Mouse (Mus musculus): Measurements from ENCODE around the gene Itgav.
"Not testable (repeated sequence)": the region's sequence is repeated elsewhere in the genome, so short reads cannot be mapped to it uniquely, and the experiment has no call there.

Itgav gene

DNA sequence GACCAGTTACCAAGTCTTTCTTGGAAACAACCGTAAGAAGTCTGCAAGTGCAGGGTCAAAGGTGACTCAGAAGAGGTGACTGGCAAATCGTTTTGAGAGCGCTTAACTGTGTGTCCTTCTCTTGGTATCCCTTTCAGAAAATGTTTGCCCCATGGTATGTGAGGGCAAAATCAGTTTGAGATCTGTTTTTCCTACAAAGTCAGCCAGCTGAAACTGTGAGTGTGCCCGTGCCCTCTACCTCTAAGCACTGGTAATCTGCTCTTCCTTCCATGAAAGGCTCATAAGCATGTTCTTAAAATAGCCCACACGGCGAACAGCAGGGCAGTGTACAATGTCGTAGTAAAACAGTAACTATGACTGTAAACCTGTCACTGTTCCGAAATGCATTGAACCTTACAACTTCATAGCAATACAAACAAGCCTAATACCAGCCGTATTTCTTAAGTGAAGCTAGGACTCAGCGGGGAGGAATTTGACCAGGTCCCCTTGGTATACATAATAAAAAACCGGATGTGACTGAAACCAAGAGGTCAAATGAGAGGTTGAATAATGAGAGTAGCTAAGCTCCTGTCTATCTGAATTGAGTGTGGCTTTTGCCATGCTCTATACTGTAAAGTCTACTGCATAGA lies 14.2 kb upstream of the Itgav start:
- ATAC-seq (ENCODE audit: low TSS enrichment) = no peak

DNA sequence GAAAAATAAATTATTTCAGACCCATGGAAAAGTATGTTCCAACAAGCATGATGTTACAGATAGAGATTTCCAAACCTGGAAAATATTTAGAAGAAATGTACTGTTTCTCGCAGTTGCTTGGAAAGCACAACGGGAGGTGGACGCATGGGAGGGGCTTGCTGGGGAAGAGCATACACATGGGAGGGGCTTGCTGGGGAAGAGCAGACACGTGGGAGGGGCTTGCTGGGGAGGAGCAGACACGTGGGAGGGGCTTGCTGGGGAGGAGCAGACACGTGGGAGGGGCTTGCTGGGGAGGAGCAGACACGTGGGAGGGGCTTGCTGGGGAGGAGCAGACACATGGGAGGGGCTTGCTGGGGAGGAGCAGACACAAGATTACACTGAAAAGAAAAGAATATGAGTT lies 10.9 kb upstream of the Itgav start:
- not testable (repeated sequence) for ATAC-seq (ENCODE audit: low TSS enrichment)

DNA sequence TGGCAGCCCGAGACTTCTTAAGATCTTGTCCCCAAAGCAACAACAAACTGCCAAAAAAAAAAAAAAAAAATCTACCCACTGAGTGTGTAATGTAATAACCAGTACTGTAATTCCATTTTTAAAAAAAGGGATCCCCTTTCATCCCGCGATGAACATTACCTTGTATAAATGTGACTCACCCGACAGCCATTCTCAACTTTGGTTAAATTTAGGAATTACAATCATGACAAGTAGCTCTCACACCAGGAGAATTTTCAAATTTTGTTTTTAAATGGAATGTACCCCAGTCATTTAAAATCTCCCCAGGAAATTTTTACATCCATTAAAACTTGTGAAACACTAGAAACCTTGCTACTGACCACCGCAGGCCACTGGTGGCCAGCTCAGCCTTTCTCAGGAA lies 10.3 kb upstream of the Itgav start:
- ATAC-seq (ENCODE audit: low TSS enrichment) = no peak

DNA sequence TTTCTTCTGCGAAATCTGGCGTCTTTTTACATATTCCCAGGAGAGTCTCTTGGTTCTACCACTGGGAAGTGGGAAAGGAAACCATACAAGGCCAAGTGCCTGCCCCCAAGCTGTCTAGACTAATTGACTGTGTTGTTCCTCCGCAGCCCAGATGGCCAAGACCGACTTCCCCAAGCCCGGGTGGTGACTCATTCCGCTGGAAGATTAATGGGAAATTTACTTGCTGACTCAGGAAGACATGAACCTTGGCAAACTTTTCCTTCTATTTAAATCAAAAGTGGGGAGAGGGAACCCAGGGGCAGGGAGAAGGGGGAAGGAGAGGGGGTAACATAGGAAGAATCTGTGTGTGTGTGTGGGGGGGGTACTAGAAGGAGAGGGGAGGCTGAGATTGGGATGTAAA lies 9.4 kb upstream of the Itgav start:
- peak; percentile 76 for ATAC-seq (ENCODE audit: low TSS enrichment)

DNA sequence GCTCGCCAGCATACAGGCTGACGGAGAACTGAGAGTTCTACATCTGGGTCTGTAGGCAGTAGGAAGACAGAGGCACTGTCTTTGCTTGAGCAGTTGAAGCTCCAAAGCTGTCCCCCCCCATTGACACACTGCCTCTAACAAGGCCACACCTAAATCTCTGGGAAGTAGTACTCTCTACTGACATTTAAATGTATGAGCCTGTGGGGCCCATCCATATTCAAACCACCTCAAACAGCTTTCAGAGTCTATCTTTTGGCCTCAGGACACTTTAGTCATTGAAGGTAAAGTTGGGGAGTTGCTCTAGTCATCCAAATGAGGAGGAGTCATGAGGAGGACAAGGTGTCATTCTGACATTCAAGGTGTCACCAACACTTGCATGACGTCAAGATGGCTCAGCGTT lies 5.9 kb upstream of the Itgav start:
- ATAC-seq (ENCODE audit: low TSS enrichment) = no peak; the same call in 1 of the 2 replicates

DNA sequence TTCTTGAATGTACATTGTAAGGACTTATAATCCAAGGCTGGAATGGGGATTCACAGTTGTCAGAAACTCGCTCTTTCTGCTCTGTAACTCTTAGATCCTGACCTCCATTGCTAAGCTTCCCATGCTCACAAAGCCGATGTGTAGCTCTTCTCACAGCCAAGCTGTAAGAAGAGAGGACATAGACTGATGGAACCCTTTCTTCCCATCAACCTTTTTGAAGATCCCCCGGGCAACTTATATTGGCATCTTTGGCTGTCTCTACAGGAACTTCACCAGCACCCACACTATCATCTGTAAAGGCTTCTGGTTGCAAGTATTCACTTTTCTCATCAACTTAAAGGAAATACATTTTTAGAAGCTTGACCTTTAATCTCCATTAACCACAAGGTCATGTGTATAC lies 2.6 kb upstream of the Itgav start:
- no peak for ATAC-seq (ENCODE audit: low TSS enrichment)

DNA sequence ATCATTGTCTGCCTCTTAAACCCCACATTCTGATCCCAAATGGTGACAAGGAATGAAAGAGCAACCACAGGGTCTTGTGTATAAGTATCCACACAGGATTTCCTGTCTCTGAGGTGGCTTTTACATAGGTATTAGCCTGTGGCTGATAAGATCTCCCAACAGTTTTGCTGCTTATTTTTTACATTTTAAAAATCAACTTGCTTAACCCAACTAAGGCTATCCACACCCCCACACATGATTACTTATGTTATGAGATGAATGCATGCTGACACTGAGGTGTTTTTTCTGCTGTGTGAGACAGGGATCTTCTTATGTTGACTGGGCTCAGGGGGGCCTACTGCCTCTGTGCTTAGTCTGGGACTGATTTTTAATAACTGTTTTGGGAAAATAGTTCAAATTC lies 1.3 kb upstream of the Itgav start:
- ATAC-seq (ENCODE audit: low TSS enrichment) = no peak

DNA sequence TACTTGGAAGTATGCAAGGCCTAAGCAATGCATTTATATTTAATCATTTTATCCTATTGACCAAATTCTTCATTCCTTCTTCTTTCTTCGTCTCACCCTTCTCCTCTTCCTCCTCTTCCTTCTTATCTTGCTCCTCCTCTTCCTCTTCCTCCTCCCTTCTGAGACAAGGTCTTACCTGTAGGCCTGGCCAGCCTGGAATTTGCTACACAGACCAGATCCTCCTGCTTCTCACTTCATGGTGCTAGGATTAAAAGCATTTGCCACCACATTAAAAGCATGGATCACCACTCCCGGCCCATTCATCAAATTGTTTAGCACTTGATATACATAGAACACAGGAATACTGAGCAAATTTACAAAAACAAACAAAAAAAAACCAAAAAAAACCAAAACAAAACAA lies 851 bp upstream of the Itgav start:
- ATAC-seq (ENCODE audit: low TSS enrichment) = no peak

DNA sequence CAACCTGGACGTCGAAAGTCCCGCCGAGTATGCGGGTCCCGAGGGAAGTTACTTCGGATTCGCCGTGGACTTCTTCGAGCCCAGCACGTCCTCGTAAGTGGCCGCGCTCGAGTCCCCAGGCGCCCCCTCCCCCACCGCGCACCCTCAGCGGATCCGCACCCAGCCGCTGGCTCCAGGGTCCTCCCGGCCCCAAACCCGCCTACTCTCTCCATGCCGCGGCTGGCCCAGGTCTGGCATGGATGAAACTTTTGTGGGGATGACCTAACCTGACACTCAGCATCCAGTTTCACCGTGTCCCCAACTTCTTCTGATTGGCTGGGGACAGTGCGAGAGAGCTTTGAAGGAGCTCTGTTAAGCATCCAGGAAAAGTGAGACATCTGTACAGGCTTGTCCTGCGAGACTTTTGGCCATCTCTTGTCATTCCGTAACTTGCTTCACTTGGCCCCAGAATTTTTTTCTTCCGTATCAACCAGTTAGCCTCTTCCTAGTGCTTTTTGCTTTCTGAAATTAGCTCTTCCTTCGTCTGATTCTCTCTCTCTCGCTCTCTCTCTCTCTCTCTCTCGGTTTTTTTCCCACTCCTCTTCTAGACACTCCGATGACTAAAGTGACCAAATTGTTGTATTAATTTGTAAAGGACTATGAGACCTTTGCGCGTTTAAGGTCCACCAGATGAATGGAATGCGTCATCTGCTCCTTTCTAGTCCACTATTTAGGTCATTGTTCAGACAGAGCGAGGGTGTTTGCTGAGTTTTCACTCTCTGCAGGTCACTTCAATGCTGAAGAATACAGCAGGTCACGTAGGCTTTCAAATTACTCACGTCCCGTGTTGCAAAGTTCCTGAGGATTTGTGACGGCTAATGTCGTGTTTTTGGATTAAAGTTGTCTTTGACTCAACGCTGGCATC lies 882 bp downstream of the Itgav start:
- ATAC-seq (ENCODE audit: low TSS enrichment) = peak; percentile 10; the same call in 1 of the 2 replicates

DNA sequence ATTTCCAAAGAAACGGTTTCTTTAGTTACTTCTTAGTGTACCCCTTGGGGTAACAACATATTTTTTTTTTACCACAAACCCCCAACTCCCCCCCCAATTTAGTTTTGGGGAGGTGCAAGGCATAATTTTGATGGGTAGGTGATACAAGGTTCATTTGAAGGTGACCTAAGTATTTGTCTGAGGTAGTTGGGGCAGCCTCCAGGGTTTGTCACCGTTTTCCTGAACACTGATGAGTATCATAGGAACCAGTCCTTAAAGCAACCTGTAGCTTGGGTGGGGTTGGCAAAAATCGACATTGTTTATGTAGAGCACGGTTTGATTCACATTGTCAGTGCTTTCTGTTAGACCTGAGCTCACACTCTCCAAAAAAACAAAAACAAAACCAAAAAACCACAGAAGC lies 1.6 kb downstream of the Itgav start:
- ATAC-seq (ENCODE audit: low TSS enrichment) = no peak

DNA sequence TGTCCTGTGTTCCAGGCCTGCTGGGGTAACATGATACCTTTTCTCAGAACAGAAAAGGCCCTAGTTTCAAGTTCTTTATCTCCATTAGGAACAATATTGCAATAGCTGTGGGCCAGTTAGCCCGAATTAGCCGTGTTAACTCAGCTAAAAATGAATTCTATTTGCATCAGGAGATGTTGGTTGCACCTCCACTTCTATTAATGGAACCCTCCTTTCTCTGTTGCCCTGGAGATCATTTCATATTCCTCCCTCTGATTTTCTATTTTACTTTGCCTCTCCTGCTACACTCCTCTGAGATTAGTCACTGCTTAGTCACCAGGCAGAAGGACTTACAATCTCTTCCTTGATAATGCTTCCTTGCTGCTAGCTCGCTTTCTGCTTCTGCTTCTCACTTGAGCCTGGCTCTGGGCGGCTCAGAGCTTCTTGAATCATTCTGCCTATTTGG lies 4.1 kb downstream of the Itgav start:
- ATAC-seq (ENCODE audit: low TSS enrichment) = peak; percentile 79

DNA sequence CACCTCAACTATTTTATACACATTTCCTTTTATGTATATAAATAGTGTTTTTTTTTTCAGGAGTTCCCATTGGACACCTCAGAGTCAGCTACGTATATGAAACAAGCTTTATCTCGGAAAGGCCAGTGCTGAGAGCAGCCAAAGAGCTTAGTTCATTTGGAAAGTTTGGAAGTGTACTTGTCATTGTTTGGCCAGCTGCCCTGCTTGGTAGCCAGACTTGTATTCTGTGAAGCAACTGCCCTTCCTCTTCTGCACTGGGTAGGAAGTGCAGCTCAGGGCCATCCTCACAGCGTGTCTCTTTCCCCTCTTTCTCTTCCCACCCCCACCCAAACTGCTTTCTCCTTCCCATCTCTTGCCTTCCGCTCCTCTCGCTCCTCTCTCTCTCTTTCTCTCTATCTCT lies 5.1 kb downstream of the Itgav start:
- peak; percentile 8; the same call in 1 of the 2 replicates for ATAC-seq (ENCODE audit: low TSS enrichment)

DNA sequence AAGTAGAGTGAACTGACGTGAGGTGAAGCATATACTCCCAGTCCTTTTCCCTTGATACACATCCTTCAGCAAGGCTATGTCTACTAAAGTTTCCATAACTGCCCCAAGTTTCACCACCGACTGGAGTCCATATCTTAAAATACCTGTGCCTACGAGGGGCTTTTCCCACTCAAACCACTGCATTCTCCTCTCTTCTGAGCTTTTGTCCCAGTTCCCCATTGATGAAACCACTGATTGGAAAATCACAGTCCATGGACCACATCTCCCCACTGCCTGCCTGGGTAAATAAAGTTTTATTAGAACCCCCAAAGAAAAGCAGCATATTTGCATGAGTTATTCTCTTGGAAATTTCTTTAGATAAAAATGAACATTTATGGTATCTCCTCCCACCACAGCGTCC lies 8.7 kb downstream of the Itgav start:
- ATAC-seq (ENCODE audit: low TSS enrichment) = no peak

DNA sequence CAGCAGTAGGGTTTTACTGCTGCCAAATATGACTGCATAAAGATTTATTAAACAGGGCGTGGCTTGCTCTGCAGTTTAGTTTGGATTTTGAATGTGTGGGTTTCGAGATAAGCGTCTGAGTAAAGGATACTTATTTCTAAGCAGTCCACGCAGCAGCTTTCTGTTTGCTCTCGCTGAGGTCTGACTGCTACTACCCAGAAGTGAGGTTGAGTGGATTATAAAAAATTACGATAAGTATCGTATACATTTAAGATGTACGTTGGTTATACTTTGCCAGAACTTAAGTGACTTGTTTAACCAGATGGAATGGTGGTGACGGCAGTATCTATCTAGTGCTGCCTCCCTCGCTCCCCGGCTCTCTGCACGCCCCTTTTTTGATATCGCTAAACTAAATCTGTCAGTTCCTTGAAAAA lies 9.8 kb downstream of the Itgav start:
- no peak for ATAC-seq (ENCODE audit: low TSS enrichment)

DNA sequence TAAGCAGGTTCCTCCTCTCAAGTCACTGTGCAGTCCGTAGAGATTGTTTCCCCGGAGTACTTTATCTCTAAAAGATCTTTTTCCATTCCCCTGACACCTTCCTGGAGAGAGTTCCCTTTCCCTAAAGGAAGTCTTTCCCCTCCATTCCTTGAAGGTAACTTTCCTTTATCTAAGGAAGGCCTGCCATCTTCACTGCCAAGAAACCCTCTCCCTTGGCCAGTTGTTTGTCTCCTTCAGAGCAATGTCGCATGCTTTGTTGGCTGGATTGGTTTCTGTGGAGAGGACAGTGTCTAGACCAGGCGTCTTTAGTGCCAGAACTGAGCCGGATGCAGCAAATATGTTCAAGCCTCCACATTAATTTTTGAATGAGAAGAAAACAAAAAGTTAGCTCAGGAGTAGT lies 11.1 kb downstream of the Itgav start:
- no peak for ATAC-seq (ENCODE audit: low TSS enrichment)

DNA sequence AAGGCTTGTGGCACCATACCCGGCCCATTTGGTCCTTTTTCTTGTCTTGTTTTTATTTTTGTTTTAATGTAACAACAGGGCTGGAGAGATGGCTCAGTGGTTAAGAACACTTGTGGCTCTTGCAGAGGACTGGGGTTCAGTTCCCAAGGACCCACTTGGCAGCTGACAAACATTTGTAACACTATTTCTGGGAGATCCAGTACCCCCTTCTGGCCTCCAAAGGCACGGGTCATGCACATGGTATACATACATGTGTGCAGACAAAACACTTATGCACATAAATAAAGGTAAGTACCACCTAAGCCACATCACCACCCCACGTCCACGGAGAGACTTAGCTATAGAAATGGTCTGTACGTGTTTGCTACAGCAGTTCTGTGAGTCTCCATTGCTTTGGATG lies 12.6 kb downstream of the Itgav start:
- ATAC-seq (ENCODE audit: low TSS enrichment) = no peak

DNA sequence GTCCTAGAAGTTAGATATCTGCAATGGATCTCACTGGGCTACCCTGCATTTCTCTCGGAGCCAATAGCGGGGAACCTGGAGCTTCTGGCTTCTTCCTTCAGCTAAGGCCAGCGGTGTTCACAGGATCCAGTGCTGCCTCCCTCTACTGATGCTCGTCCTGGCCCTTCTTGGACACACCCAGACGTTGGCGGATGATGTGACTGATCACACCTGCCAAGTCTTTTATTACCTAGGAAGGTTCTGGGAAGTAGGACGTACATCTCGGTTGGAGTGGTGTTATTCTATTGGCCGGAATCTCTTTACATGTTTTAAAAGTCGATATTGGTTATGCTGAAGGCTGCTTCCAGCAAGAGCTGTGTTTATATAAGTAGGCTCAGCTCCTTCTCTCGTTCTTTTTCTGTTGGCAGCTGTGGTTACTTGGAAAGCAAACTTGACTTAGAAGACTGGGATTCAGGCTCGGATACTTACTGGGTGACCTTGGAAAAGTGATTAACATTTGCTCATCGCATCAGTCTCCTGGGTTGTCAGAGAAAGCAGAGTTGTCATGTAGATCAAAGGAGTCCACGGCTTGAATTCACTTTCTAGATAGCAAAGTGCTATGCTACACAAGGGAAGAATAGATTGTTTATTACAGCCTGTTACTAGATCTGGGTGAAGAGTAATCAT lies 14.5 kb downstream of the Itgav start:
- ATAC-seq (ENCODE audit: low TSS enrichment) = peak; percentile 42

DNA sequence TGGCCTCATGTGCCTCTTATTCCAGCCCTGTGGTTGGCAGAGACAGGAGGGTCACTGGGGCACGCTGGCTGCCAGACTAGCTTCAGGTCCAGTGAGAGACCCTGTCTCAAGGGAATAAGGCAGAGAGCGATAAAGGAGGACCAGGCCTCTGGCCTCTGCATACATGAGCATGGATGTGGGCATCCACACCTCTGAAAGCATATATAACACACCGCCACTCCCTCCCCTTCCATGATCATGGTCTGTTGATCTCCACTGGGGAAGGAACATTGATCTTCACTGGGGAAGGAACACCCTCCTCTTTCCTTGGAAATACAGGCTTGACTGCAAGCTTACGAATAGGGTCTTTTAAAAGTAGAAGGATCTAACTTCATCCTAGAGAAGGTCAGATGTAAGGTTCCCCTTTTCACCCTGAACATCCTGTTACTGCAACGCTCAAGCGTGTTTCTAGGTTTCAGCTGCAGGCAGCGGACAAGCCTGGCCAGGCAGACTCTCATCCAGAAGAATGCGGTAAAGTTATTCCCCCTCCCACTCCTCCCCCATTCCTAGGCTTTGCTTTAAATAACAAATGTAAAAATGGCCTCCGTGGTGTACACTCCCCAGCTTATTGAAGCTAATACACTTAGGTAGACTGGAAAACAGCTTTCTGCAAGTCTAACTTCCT lies 15.4 kb downstream of the Itgav start:
- ATAC-seq (ENCODE audit: low TSS enrichment) = peak; percentile 47

DNA sequence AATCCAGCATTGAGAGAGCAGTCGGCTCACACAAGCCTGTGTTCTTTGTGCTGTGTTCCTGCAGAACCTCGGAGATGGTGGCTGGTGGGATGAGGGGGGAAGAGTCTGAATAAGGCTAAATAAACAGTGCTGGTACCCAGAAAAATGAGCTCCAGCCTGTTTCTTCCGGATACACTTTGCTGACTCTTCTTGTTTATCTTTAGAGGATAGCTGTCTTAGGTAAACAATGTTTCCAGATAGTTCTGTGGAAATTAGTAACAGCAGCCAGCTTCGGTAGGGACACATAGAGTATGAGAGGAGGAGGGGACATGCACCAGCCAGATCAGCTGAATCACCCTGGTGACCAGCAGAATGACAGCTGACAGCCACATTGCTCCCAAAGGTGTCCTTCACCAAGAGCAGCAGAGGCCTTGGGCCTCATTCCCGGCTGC lies 16.4 kb downstream of the Itgav start:
- ATAC-seq (ENCODE audit: low TSS enrichment) = no peak; the same call in 1 of the 2 replicates

DNA sequence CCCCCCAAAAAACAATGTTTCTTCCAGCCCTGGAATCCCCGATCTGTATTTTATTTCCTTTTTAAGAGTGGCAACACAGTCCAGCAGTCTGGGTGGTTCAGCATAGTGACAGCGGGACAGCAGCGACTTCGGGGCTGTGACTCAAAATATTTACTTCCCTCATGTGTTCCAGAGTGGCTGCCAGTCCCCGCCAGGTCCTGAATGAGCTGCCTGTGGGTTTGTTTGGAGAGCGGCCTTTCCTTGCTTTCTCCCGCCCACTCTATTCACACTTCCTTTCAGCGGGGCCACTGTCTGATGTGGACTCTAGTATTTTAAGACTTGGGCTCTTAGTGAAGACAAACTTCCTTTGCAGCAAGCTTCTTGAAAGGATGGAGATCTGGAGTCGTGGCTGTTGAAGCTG lies 18.0 kb downstream of the Itgav start:
- peak; percentile 71 for ATAC-seq (ENCODE audit: low TSS enrichment)

DNA sequence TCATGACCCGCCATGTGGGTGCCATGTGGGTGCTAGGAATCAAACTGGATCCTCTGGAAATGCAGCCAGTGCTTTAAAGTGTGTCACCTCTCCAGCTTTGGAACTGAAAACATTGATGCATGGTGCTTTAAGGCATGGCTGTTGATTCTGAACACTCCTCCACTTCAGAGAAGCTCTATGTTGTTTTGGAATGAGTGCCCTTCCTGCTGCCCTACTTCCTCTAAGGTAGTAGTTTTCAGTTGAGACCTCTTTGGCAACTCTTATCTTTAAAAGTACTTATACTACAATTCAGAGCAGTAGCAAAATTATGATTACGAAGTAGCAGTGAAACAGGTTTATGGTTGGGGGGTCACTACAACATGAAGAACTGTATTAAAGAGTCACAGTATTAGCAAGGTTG lies 18.6 kb downstream of the Itgav start:
- ATAC-seq (ENCODE audit: low TSS enrichment) = no peak

DNA sequence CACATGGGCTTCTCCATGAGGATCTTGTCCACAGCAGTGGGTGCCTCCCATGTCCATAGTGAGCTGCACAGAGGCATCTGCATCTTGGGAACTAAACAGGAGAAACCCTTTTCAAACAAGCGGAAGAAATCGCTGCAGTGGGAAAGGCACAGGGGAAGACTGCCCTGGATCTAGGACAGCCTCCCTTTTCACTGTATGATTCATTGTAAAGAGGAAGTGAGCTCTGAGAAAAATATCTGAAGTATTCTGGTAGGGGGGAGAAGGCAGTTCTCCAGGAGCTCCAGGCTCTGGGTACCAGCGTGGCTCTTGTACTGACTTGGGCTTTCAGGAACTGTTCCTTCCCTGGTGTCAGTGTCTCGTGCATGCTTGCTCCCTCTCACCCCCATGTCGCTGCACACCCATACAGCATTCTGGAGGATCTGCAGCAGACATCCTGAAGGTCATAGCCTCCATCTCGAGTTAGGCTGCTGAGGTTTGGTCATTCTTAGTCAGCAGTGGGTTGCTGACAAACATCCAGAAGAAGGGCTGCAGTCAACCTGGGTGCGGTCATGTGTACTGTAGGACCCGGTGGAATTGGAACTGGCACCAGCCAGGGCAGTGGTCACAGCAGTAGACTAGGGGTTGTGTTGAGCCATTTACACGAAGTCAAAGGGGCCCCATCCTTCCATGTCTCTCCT lies 20.2 kb downstream of the Itgav start:
- ATAC-seq (ENCODE audit: low TSS enrichment) = no peak

Measured in frontal cortex, adult (tissue).